Mouse (Mus musculus) right cerebral cortex, adult 2 months (tissue): ENCODE measurements around the gene Tbcb.
"Not testable (repeated sequence)": the region's sequence is repeated elsewhere in the genome, so short reads cannot be mapped to it uniquely, and the experiment has no call there.

Source experiments
- DNase-seq, 2 experiments: peaks; one replicate each; pipeline ENCODE4 v3.0.0; 2021 to 2022; ENCODE audit warnings: low spot score in 2 of 2

Gene Tbcb

DNA sequence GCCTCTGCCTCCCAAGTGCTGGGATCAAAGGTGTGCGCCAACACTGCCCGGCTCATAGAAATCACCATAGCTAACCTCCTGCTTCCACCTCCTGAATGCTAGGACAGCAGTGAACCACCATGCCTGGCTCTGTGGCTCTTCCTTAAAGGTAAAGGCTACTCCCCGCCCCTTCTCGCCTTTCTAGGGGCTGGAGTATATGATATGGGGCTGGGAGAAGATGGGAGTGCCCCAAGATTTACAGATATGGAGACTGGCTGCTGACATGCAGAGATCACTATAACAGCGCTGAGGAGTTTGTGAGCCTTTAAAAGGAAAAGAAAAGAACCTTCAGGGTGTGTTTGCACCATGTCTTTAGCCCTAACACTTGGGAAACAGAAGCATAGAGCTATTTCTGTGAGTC, 9.9 kb downstream of the Tbcb start:
- DNase-seq = no peak

DNA sequence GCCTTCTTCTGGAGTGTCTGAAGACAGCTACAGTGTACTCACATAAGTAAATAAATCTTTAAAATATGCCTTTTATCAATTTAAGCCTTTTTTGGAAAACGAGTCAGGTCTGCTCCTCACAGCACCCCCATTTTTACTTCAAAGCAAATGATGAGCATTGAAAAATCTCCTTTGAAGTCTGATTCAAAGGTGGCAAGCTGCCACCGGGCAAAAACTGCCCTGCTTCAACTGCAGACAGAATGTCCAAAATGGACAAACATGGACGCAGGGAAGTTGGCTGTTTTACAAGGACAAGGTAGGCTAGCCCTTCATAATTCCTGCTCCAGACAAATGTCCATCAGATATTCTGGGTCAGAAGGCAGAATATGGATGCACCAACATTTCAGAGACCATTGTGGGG, 10.6 kb downstream of the Tbcb start:
- DNase-seq = no peak

DNA sequence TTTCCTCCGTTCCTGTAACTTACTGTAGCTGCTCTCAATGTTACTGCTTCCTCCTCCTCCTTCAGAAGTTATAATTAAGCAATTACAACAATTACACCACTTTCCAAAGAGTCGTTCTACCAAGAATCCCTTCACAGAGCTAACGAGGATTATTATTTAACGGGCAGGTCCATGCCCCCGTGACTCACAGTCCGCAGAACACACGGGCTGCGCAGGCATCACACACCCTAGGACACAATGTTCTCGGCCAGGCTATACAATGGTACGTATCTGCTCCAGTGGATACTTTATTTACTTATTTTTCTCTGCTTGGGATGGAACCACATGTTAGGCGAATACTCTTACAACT, 12.1 kb downstream of the Tbcb start:
- no peak for DNase-seq

DNA sequence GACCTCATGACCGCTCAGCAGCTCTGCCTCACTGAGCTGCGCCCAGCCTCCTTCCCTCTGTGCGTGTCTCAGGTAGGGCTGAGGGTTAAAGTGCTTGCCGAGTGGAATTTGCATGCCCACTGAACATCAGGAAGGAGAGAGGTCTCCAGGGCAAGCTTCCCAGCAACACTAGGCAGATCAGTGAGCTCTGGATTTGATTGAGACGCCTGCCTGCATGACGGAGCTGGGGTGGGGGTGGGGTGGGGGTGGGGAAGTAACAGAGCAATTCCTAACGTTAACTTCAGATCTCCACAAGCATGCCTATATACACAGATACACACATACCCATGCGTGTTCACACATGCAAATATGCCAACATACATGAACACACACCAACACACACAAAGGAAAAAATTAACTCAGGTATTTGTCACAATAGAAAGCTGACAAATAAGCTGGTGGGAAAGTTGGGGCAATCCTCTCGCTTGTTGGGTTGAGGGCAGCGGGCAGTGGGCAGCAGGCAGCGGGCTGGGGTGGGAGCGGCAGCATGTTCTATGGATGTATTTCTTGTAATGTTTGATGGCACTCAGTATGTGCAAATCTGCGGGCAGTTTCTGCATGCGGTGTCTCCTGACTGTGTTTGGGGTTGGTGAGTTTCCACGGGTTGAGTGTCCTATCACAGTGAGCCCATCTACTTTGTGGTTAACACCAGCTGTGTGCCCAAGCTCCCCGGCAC, 12.6 kb downstream of the Tbcb start:
- DNase-seq = peak in 1 of 2 experiments; percentile 46

DNA sequence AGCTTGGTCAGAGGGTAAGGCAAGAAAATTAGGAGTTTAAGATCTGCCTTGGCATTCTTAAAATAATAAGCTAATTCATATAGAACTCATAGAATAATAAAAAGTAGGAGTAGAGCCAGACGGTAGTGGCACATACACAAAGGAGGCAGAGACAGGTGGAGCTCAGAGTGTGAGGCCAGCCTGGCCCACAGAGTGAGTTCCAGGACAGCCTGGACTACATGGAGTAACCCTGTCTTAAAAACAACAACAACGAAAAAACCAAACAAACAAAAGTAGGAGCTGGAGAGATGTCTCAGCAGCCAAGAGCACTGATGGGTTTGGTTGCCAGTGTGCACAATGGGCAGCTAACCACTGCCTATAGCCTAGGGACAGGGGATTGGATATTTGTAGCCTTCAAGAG, 14.8 kb downstream of the Tbcb start:
- DNase-seq = no peak

DNA sequence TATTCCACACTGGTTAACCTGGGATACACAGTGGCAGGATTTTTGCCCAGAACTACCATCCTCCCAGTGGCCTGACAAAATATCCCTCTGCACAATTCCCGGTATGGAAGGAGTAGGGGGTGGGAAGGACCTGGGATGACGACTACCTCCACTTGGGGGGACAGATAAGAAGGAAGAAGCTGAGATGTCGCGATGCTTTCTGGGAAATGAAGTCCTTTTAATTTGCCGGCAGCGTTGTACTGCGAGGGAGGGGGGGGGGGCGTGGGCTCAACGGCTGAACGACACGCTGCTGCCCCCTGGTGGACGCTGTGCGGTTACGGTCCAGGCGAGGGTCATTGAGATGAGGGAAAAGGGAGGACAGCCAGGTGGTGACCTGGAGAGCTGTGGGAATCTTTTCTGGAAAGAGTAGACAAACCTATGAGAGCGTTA, 15.3 kb downstream of the Tbcb start:
- DNase-seq = peak; percentile 59 to 71

DNA sequence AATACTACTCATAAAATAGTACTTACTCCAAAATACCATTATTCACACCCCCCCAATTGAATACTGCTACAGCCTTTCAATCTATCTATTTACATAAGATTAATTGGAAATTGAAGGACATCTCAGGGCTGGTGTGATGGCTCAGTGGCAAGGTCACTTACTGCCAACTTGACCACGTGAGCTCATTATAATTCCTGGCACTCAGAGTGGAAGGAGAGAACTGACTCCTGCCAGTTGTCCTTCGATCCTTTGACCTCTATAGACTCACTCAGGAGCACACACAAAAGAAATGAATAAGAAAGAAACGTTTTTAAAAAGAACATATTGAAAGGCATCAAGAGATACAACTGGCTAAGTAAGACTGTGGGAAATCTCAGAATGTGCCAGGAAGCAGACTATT, 16.2 kb downstream of the Tbcb start:
- no peak for DNase-seq

DNA sequence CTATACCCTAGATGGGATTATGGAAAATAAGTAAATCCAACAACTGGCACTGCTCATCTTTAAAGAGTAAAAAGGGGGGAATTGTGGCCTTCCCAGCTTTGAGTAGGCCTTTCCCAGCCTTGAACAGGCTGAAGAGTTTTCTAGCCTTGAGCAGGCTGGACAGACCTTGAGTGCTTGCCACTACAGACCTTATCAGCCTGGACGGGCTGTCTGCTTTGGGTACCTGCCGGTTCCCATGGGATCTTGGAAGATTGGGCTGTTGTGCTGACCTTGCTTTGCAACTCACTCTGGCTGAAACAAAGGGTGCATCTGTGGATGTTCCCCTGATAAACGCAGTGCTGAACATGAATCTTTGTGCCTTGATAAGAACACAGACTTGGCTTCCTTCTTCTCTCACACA, 18.2 kb downstream of the Tbcb start:
- DNase-seq = no peak

DNA sequence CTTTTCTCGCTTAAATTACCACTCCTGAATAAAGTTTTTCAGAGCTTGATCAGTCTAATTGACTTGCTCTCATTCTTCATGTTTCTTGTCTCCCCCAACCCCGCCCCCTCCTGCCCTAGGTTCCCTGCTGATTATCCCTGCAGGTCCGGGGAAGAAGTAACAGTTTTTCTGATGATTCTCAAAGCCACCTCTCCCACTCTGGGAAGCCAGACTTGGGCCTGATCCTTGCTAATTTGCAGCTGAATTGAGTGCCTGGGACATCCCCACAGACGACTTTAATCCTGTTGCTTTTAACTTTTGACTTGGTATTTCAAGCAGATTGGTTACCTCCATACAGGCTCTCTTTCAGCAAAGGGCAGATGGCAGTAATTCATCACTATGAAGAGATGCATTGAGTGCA, 21.0 kb downstream of the Tbcb start:
- no peak for DNase-seq

DNA sequence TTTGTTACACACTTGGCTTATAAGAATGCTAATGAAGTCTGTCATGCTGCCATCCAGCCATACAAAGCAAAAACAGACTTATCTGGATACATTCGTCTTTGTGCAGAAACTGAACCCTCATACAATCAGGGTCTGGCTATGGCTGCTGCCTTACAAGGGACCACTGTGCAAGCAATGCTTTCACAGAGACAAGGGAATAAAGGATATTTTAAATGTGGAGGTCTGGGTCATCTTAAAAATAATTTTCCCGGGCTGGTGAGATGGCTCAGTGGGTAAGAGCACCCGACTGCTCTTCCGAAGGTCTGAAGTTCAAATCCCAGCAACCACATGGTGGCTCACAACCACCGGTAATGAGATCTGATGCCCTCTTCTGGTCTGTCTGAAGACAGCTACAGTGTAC, 25.7 kb downstream of the Tbcb start:
- not testable (repeated sequence) for DNase-seq

DNA sequence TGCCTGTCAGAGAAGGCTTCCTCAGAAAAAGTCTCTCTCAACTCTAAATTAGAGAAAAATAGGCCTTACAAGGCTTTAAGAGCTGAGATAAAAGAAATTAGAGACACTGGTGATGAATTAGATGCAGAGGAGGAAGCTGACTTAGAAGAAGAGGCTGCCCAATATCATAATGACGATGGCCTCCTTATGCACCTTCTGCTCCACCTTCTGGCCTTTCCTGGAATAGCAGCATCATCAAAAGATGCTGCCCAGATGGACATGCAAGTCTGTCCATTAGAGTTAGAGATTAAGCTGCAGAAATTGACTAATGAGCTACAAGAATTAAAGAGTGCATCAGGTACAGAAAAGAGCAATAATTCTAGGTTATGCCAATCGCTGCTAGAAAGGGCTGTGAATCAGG, 26.7 kb downstream of the Tbcb start:
- DNase-seq = peak; percentile 53 to 69

DNA sequence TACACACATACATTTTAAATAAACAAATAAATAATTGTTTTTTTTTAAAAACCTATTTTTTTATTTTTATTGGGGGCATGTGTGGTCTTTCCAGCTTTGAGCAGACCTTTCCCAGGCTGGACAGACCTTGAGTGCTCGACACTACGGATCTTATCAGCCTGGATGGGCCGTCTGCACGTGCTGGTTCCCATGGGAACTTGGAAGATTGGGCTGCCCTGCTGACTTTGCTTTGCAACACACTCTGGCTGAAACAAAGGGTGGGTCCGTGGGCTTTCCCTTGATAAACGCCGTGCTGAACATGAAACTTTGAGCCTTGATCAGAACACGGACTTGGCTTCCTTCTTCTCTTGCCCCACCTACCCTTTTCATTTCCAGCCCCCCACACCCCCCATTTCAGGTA, 27.7 kb downstream of the Tbcb start:
- no peak for DNase-seq

DNA sequence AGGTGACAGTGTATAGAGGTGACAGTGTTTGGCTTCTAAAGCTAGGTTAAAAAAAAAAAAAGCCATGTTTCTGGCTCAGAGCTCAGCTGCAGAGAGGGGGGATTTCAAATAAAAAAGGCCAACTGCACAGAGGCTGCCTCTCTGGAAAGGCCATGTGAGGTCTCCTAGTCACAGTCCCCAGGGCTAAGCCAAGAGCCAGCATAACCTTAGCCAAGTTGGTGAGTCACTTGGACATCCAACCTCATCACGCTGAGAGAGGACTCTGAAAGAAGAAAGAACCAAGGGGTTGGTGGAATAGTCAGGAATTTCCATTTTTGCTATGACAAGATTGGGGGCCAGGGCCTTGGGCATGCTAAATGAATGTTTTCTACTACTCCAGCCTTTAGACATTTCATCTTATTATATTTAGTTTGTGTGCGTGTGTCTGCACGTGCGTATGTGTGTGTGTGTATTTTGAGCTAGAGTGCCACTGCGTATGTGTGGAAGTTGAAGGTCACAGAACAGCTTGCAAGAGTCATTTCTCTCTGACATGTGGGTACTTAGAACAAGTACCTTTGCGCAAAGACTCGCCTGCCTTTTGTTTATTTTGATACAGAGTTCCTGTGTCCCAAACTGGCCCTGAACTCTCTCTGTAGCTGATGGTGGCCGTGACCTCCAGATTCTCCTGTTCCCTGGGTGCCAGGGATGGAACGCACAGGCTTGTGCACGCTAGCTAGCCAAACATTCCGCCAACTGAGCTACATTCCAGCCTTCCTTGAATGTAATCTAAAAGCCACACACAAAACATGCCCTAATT, 29.0 kb downstream of the Tbcb start:
- DNase-seq = no peak

DNA sequence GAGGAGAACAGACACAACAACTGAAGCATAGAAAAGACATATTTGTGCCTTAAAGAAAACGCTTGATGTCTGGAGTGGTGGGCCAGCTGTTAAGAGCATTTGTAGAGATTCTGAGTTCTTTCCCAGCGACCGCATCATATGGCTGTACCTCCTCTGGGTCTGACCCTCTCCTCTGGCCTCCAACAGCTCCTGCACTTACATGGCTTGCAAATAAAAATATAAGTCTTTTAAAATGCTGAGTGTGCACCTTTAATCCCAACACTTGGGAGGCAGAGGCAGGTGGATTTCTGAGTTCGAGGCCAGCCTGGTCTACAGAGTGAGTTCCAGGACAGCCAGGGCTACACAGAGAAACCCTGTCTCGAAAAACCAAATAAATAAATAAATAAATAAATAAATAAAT, 31.4 kb downstream of the Tbcb start:
- DNase-seq = not testable (repeated sequence)

DNA sequence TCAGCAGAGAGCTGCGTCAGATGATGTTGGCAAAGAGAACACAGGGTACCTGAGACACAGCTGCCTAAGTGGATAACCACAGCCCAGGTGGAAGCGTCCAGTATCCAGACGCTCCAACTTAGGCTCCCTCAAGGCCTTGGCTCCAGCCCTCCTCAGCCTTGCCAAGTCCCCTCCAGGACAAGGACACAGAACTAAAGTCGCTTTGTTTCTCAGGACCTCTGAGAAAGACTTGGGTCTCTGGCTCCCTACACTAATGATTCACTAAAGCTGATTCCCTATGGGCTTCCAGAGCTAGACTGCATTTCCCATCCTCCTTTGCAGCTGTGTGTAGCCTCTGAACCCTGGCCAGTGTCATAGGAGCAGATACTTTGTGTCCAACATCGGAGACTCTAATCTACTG, 31.9 kb downstream of the Tbcb start:
- DNase-seq = no peak

DNA sequence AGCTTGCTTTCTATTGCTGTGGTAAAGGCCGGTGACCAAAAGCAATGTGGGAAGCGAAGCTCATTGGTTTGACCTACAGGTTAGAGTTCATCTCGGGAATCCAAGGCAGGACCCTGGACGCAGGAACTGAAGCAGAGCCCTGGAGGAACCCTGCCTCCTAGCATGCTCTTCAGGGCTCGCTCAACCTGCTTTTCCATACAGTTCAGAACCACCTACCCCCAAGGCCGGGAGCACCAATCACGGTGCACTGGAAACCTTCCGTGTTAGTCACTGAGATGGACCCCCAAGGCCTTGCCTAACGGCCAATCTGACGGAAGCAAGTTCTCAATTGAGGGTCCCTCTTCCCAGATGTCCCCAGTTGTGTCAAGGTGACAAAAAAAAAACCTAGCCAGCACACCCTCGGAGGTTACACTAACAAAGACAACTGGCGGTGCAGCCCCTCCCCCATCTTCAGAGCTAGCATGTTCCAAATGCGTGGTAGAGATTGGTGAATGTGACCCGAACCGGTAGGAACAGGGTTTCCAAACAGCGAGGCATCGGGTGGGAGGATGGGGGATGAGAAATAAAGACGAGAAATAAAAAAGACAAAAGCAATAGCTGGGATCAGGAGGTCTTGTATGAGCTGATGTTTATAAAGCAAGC, 32.5 kb downstream of the Tbcb start:
- no peak for DNase-seq

DNA sequence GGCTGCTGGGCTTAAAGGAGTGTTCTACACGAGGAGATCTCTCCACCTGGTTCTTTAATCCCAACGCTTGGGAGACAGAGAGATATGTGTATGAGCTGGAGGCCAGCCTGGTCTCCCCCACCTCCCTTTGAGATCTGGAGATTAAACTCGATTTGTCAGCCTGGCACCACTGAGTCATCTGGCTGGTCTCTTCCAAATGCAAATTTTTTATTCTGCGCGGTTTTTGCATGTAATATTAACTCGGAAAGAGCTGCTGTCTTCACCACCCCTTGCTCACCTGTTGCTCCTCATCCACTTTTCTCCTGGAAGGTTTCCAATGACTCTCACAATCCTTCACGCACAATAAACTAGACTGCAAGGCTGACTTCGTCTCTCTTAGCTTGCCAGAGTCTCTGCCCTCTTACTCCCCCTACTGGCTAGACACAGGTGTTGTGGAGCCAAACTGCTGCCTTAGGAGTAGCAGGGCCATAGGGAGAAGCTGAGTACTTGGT, 33.5 kb downstream of the Tbcb start, which contains the start of gene Capns1:
Gene Capns1 (minus strand): TSS at position 331 of the 491 bp plus-strand sequence.
- peak; percentile 61 to 62 for DNase-seq

DNA sequence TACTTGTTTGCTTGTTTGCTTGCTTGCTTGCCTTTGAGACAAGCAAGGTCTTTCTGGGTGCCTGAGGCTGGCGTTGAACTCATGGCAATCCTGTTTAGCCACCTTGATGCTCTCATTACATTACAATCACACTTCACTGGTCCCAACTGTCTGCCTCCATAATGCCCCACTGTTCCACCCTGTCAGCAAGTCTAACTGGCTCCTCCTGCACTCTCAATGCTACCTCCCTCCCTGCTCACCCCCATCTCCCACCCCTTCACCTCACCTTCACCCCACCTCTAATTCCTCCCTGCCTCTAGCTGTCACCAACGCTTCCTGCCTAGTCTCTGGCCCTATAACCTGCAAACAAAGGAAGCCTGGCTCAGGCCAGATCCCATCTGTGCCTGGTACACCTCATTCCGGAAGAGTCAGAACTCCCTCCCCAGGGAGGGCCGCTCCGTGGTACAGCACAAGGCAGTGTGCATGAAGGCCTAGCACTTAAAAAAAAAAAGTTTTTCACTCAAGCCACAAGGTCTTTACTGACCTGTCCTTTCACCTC, 34.4 kb downstream of the Tbcb start:
- no peak for DNase-seq

DNA sequence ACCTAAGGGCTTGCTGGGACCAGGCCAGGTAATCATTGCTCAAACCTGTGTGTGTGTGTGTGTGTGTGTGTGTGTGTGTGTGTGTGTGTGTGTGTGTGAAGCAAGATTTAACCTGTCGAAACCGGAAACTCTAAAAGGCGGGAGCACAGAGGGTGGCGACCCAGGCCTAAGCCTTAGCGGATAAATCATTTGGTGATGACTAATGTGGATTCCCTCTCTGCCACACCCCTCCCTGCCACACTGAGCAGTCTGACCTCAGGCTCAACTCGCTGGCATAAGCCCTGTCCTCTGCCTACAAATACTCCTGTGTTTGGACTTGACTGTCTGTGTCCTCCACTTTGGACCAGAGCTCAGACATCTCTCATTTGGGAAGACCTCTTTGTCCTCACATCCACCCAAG, 35.9 kb downstream of the Tbcb start:
- DNase-seq = no peak

DNA sequence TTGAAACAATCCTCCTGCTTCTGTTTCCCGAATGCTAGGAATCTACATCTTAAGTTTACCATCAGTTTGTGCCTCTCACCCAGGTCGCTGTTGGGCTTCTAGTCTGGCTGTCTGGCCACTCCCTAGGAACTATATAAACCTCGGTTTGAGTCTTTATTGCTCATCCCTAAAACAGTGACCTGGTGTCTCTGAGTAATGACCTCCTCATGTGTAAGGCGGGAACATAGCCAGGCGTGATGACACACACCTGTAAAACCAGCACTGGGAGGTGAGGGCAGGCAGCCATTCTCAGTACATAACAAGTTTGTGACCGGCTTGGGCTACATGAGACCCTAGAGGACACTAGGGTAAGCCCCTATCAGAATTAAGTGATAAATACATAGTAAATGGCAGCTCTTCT, 36.6 kb downstream of the Tbcb start:
- DNase-seq = no peak

DNA sequence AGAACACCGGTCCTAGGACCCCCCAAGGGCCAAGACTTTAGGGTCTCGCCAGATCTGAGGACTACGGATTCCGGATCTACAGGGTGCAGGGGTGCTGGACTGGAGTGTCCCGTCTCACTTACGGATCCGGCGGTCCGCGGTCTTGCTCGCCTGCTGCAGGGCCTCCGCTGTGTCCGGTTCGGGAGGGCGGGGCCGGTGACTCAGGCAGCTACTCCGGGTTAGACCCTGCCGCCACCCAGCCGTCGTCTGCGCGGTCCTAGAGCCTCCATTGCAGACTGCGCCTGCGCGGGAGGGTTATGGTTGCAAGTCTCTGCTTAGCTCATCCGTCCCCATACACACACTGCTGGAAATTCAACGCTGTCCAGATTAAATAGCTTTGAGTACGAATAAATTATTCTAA, 37.2 kb downstream of the Tbcb start:
- DNase-seq = peak; percentile 95

DNA sequence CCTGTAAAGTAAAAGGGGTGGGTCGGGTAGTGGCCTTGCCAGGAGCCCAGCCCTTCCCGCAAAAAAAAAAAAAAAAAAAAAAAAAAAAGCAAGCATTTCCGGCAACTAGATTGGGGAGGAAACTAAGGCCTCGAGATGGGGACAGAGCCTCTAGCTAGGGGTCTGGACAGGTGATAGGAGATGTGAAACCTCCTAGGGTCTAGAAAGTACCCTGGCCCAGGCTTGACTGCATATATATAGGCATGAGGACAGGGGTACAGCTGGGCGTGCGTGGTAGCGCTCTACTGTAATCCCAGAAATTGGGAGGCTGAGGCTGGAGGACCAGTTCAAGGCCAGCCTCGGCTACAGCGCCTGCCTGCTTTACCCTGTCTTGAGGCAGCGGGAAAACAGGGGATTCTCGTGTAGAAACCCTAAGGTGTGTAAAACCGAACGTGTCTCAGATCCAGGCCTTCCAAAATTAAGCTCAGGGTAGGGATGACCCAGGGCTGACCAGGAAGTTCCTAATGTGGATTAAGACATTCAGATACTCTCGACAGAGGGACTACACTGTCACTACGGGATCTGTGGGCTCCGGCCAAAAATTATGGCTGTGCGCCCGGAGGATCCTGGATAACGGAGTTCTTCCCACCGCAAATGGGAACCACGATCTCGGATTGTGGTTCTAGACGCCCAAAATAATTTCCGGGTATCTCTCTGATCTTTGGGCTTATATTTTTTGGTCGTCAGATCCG, 37.8 kb downstream of the Tbcb start:
- peak; percentile 29 to 40 for DNase-seq
